Mouse (Mus musculus) embryo, embryonic 9.5 days (tissue): Measurements from ENCODE around the gene Phtf1.

Experiments
- DNase-seq: peaks from one replicate; pipeline ENCODE4 v3.0.0-alpha.2; 2017; ENCODE audit errors: extremely low spot score

The Phtf1 gene

GRCm38 (mm10) chr3:103967861-103968691, at the start of gene Phtf1:
Gene Phtf1 (plus strand): TSS chr3:103968110.
- DNase-seq: peak; percentile 91

GRCm38 (mm10) chr3:103920094-103920493, 47.8 kb upstream of the Phtf1 start:
- DNase-seq: no peak

GRCm38 (mm10) chr3:103925302-103925701, 42.6 kb upstream of the Phtf1 start:
- DNase-seq: no peak

- no peak for DNase-seq
Observed at GRCm38 (mm10) chr3:103927511-103927910, 40.4 kb upstream of the Phtf1 start.

DNA sequence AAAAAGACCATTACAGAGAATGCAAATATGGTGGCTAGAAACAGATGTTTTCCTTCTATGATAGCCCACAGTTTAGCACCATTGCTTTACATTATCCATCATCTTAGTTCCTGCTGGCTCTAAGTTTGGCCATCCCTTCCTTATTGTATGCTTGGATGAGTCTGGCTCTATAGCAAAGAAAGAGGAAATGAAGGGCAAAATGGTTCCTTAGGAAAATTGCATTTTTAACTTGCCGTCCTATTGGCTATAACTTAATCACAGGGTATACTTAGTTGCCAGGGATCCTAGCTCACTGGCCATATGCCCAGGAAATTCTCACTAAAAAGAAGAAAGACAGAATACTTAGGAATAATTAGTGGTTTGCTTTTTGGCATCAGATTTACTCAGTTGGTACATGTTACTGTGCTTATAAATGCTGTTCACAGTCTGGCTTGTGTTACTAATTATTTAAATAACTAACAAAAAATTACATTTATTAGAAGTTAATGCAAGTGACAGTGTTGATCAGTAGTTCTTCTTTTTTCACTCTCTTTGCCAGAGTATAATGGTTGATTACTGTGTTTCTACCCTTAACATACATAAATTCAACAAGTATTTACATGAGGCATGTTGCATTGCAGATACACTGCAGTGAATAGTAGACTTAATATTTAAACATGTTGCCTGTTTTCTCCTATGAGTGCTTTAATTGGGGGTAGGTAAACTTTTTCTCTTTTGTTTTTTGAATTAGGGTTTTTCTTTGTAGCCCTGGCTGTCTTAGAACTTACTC, 22.9 kb upstream of the Phtf1 start:
- no peak for DNase-seq

DNA sequence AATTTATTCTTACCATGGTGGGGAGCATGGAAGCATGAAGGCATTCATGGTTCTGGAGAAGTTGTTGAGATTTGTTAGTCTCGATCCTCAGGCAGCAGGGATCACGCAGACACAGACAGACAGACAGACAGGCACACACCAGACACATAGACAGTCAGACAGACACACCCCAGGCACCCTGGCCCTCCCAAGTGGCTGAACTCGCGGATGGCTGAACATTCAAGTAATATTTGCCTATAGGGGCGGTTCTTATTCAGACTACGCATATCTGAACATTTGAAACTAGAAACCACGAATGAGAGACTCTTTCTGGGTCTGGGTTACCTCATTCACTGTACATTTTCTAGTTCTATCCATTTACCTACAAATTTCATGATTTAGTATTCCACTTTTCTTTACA, 19.2 kb upstream of the Phtf1 start:
- no peak for DNase-seq

DNA sequence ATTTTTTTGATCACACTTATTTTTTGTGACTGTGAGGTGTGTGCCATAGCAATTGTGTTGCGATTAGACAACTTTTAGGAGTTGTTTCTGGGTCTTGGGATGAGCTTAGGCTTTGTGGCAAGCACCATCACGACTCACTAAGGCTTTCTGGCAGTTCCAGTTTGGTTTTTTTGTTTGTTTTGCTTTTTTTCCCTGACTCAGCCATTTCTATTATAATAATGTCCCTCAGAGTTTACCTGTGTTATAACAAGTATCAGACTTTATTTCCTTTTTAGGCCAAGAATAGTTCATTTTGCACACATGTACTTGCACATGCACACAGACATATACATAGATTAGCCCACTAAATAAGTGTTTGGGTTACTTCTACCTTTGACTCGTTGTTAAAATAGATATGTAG, 7.3 kb upstream of the Phtf1 start:
- DNase-seq: no peak

DNA sequence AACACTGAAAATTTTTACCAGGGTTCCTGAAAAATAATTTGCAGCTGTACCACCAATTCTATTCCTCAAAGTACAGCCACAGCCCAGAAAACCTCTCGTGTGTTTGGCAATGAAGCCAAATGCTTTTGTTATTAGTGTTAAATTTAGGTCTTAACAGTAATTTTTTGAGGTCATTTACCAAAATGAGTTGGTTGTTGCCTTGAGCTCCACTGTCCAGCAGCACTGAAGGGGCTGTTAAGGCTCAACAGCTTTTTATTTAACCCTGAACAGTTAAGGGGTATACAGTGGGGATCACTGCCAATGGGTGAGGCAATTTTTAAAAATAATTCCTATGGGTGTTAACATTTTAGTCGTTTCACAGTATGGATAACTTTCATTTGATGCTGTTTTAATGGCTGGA, 679 bp upstream of the Phtf1 start:
- DNase-seq: no peak

GRCm38 (mm10) chr3:103968701-103969100, 791 bp downstream of the Phtf1 start:
- peak; percentile 85 for DNase-seq

- DNase-seq: no peak
Observed at GRCm38 (mm10) chr3:103971157-103971556, 3.2 kb downstream of the Phtf1 start.

DNA sequence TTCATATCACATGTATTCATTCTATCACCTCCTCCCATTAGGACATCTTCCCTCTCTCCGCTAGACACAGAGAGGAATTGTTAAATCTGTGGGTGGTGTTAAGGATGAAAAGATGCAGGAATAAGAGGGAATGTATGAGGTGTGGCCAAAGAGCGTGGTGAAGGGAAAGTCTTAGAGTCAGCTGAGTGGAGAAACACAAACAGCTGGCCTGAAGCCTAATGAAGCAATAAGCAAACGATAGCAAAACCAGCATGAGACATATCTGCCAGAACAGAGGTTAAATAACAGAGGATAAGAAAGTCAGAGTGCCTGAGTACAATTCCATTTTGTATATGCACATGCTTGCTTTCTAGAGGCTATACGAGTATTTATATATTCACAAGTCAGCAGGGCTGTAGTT, 16.6 kb downstream of the Phtf1 start:
- DNase-seq: no peak

DNA sequence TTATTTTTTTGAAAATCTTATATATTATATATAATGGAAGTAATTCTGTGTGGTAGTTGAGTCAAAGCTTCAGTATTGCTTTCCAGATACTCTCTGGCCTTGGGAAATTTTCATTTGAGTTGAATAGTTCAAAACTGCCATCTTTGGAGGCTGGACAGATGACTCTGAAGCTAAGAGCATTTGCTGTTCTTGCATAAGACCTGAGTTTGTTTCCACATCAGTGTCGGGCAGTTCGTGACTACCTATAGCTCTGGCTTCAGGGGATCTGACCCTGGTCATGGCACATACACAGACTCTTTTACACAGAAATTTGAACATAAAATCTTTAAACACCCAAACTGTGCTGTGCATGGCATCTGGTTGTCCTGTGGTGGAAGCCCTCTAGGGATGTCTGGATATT, 17.3 kb downstream of the Phtf1 start:
- DNase-seq: no peak

GRCm38 (mm10) chr3:103987831-103988432, 20.0 kb downstream of the Phtf1 start:
- DNase-seq: no peak

DNA sequence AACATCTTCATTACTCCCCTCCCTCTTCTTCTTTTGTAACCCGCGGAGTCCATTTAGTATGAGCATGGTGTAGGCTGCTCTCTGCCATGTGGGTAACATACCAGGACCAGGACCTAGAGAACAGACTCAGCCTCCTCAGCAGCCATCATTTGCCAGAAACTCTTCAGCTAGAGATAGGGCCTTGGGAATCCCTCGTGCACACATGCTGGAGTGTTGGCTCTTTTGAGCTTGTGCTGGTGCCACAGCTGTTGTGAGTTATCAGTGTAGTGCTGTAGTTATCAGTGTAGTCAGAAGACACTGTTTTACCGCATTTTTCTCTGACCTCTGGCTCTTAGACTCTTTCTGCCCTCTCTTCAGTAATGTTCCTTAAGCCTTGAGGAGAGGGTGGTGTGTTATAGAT, 21.4 kb downstream of the Phtf1 start:
- DNase-seq: no peak

- DNase-seq: no peak
Observed at GRCm38 (mm10) chr3:103991271-103991670, 23.4 kb downstream of the Phtf1 start.

- DNase-seq: no peak
Observed at GRCm38 (mm10) chr3:103998724-103999123, 30.8 kb downstream of the Phtf1 start.

- DNase-seq: no peak
Observed at GRCm38 (mm10) chr3:104006896-104007466, 39.1 kb downstream of the Phtf1 start.

DNA sequence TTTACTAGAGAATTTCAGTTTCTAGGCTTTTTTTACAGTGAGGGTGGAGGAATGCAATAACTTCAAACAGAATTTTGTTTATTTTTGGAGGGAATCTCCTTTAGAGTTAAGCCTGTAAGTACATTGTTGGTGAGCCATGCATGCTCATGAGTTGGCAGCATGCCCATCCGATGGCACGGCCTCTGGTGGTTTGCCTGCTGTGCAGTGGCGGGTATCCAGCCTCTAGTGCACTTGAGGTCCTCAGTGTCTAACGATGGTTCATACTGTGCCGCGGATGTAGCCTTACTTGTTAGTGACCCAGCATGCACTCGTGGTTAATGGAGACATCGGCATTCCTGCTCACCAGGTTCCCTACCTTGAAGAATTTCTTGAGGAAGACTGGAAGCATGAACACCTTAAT, 39.6 kb downstream of the Phtf1 start:
- DNase-seq: no peak

DNA sequence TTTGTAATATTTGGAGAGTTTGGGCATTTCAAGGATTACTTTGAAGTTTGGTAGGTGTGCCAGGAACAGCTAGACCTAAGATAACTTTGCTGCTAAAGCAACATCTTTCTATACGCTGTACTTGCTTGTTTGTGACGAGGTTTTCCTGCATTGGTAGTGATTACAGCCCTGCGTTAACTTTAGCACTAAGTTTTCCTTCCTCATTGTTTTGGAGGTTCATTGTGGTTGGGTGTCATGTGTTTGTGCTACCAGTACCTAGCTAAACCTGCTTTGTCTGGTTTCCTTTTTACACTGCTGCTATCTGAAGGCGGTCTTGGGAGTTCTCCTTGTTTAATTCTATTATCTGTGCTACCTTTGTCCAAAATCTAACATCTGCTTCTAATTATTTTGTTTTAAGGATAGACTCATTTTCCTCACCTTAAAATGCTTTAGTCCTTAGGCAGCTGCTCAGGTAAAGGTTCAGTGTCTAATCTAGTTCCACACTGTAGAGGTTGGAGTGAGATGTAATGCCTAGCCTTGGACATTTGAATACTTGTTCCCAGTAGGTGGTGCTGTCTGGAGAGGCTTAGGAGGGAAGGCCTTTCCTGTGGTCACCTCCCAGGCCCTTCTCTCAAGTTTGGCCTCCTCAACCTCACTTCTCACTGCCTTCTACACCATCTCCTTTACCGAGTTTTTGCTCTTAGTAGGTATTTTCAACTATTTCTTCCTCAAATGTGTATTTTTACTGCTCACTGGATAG, 42.2 kb downstream of the Phtf1 start:
- DNase-seq: no peak

DNA sequence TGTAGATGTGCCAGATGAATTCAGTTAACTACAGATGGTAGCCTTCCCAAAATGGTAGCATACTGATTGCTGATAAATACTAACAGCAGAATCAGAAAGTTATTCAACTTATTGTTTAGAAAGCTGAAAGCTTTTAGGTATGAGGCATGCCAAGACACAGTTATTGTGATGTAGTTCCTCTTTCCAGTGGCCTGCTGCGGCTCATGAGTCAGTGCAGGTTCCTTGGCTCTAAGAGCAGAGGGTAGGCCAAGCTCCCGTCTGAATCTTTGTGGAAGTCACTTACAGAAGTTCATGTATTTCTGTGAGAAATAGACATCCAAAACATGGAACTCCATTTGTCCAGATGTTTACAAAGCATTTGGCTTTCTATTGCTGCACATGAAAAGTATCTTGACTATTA, 44.1 kb downstream of the Phtf1 start:
- DNase-seq: no peak

DNA sequence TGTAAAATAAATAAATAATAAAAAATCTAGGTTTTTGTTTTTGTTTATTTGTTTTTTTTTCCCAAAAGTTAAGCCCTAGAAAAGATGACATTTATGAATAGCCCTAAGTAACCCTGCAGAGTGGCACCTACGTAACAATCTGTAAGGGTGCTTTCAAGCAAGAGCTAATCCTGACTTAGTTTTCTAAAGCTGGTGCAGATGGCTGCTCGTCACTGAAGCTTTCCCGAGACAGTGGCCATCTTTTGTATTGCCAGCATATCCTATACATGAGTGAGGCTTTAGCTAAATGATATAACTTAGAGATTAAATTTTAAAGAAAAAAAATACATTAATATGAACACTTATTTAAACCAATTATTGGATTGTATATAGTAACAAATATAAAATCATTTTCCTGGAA, 50.0 kb downstream of the Phtf1 start:
- DNase-seq: no peak

DNA sequence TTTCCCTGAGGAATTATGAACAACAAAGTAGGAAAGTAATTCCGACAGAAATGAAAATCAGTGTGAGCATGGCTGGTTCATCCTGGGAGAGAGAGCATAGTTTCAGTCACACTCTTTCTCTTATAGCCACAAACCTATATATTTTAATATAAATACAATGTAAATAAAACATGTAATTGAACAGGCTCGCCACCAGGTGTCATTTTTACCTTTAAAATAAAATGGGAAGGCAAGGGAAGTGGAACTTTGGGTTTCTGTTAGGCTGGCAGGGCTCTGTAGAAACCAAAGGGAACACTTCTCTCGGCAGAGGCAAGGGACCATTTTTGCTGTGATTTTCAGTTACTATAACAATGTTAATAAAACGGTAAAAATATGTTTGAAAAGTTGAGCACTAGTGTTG, 51.5 kb downstream of the Phtf1 start:
- no peak for DNase-seq
